Mouse (Mus musculus): ENCODE measurements around the gene Srebf1. TPM values are rescaled to one million over a fixed set of nuclear protein-coding genes. Genes with fewer than 3 reads are reported as not detected.

The Srebf1 gene
- polyA plus RNA-seq, 1 experiment = 157 TPM

- no peak for DNase-seq (ENCODE audit: low spot score)
Observed at GRCm38 (mm10) chr11:60205026-60205425, 17.4 kb downstream of the Srebf1 start.

GRCm38 (mm10) chr11:60202710-60203638 lies 19.4 kb downstream of the Srebf1 start:
- DNase-seq (ENCODE audit: low spot score) = no peak

- no peak for DNase-seq (ENCODE audit: low spot score)
Observed at GRCm38 (mm10) chr11:60200384-60200783, 22.0 kb downstream of the Srebf1 start.

GRCm38 (mm10) chr11:60199702-60200184 lies 22.6 kb downstream of the Srebf1 start:
- DNase-seq (ENCODE audit: low spot score) = peak; percentile 84

GRCm38 (mm10) chr11:60198651-60199050 lies 23.7 kb downstream of the Srebf1 start:
- DNase-seq (ENCODE audit: low spot score) = no peak

- DNase-seq (ENCODE audit: low spot score) = no peak
Observed at GRCm38 (mm10) chr11:60197998-60198619, 24.3 kb downstream of the Srebf1 start.

- no peak for DNase-seq (ENCODE audit: low spot score)
Observed at GRCm38 (mm10) chr11:60196344-60196743, 26.0 kb downstream of the Srebf1 start.

- DNase-seq (ENCODE audit: low spot score) = no peak
Observed at GRCm38 (mm10) chr11:60195108-60195507, 27.3 kb downstream of the Srebf1 start.

- DNase-seq (ENCODE audit: low spot score) = no peak
Observed at GRCm38 (mm10) chr11:60193556-60193955, 28.8 kb downstream of the Srebf1 start.

GRCm38 (mm10) chr11:60192534-60192933 lies 29.8 kb downstream of the Srebf1 start:
- DNase-seq (ENCODE audit: low spot score) = no peak

GRCm38 (mm10) chr11:60190055-60190641 lies 32.2 kb downstream of the Srebf1 start:
- DNase-seq (ENCODE audit: low spot score) = no peak

- peak; percentile 27 for DNase-seq (ENCODE audit: low spot score)
Observed at GRCm38 (mm10) chr11:60189501-60190040, 32.8 kb downstream of the Srebf1 start.

GRCm38 (mm10) chr11:60188275-60188853 lies 34.0 kb downstream of the Srebf1 start:
- DNase-seq (ENCODE audit: low spot score) = no peak

GRCm38 (mm10) chr11:60187070-60187469 lies 35.3 kb downstream of the Srebf1 start:
- DNase-seq (ENCODE audit: low spot score) = no peak

- DNase-seq (ENCODE audit: low spot score) = no peak
Observed at GRCm38 (mm10) chr11:60185396-60186231, 36.8 kb downstream of the Srebf1 start.

- DNase-seq (ENCODE audit: low spot score) = no peak
Observed at GRCm38 (mm10) chr11:60184346-60185325, 37.7 kb downstream of the Srebf1 start.

- DNase-seq (ENCODE audit: low spot score) = no peak
Observed at GRCm38 (mm10) chr11:60182741-60183140, 39.6 kb downstream of the Srebf1 start.

- no peak for DNase-seq (ENCODE audit: low spot score)
Observed at GRCm38 (mm10) chr11:60182116-60182670, 40.2 kb downstream of the Srebf1 start.

GRCm38 (mm10) chr11:60178506-60178905 lies 43.9 kb downstream of the Srebf1 start:
- DNase-seq (ENCODE audit: low spot score) = no peak
